Mouse (Mus musculus): ENCODE data around the gene Ctla4.

DNA sequence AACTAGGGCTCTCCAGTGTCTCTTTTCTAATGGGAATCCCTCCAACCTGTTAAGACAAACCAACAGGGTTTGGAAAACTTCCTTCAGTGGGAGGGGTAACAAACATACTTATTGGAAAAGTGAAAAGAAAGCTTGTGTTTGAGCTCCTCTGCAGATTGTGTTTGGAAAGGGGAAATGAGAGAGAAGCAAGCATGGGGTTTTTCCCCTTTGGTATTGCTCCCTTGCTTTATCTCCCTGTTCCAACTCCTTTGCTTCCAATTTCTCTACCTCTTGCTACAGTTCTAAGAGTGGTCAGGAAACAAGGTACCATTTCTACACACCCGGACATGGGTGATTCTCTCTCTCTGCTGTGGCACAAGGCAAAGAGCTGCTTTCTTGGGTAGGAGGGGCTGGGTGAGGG is 53.8 kb downstream of the Ctla4 start:
- no peak for TF ChIP-seq ZC3H11A (IDR thresholded peaks at IDR 0.05; ENCODE audit: low read depth, low read length)
- TF ChIP-seq CTCF (IDR thresholded peaks at IDR 0.05 in 2 of 3, conservative IDR thresholded peaks at IDR 0.05 in 1 of 3; ENCODE audit: control insufficient read depth in 1 of 3, insufficient read depth in 1 of 3, low read depth in 2 of 3, low read length in 3 of 3, poor library complexity in 1 of 3, severe bottlenecking in 1 of 3): no peak
- TF ChIP-seq MAZ (IDR thresholded peaks at IDR 0.05; ENCODE audit: low read depth, low read length): no peak
- no peak for TF ChIP-seq POLR2AphosphoS2 (IDR thresholded peaks at IDR 0.05; ENCODE audit: low read length)
- TF ChIP-seq USF2 (IDR thresholded peaks at IDR 0.05; ENCODE audit: borderline replicate concordance in 1 of 2, insufficient read depth in 1 of 2, low read depth in 1 of 2, low read length in 2 of 2): no peak
- no peak for TF ChIP-seq MAX (IDR thresholded peaks at IDR 0.05; ENCODE audit: low read length)
- no peak for TF ChIP-seq JUND (IDR thresholded peaks at IDR 0.05; ENCODE audit: low read depth, low read length)
- TF ChIP-seq NELFE (IDR thresholded peaks at IDR 0.05; ENCODE audit: low read depth, low read length): no peak
- TF ChIP-seq ZMIZ1 (IDR thresholded peaks at IDR 0.05; ENCODE audit: low read depth, low read length): no peak
- TF ChIP-seq POLR2A (IDR thresholded peaks at IDR 0.05; ENCODE audit: control insufficient read depth in 1 of 2, insufficient read depth in 1 of 2, low read depth in 1 of 2, low read length in 2 of 2, poor library complexity in 1 of 2): no peak
- TF ChIP-seq TCF12 (IDR thresholded peaks at IDR 0.05; ENCODE audit: low read depth, low read length): no peak
